Mouse (Mus musculus): ENCODE results near the gene Rab1a. TPM values are rescaled to one million over a fixed set of nuclear protein-coding genes. Genes with fewer than 3 reads are reported as not detected.
A peak's percentile ranks its signal among the peaks of the same experiment; 100 is the strongest.
"Not testable (repeated sequence)": the region's sequence is repeated elsewhere in the genome, so short reads cannot be mapped to it uniquely, and the experiment has no call there.

The Rab1a gene
- polyA plus RNA-seq, 1 experiment from 2014 or later: 233 TPM

- WGBS: 45% methylated on average over 7 of the region's 7 CpGs
- H3K27ac ChIP-seq: peak overlapping the region; percentile 99
- H3K9me3 ChIP-seq: no peaks in the 10 kb centered on the region
- H3K36me3 ChIP-seq: peaks cover 3% of the 10 kb centered on the region; the same call in 1 of the 2 replicates
- peak overlapping the region; percentile 99 for H3K4me3 ChIP-seq
- no peaks in the 10 kb centered on the region for H3K27me3 ChIP-seq (ENCODE audit: insufficient read depth, poor library complexity, severe bottlenecking)
- peaks cover 41% of the 10 kb centered on the region for H3K4me1 ChIP-seq
- DNase-seq (ENCODE audit: low spot score): no peak
Observed at GRCm38 (mm10) chr11:20202299-20203011, 1.2 kb downstream of the Rab1a start.

GRCm38 (mm10) chr11:20204321-20204720 lies 3.1 kb downstream of the Rab1a start:
- Histone ChIP-seq H3K4me3 (0 out of 2 replicates have a peak overlapping the region, but pooled peaks have one; percentile 12), H3K4me1 (peaks cover 41% of the 10 kb centered on the region), H3K9me3 (no peaks in the 10 kb centered on the region), H3K27me3 (ENCODE audit: insufficient read depth, poor library complexity, severe bottlenecking) (no peaks in the 10 kb centered on the region), H3K36me3 (peaks cover 3% of the 10 kb centered on the region; the same call in 1 of the 2 replicates), H3K27ac (no peak overlapping the region)
- DNase-seq (ENCODE audit: low spot score): no peak
- 82% methylated on average over 2 of the region's 2 CpGs for WGBS

GRCm38 (mm10) chr11:20204870-20205446 lies 3.7 kb downstream of the Rab1a start:
- Histone ChIP-seq H3K27ac (no peak overlapping the region), H3K27me3 (ENCODE audit: insufficient read depth, poor library complexity, severe bottlenecking) (no peaks in the 10 kb centered on the region), H3K9me3 (no peaks in the 10 kb centered on the region), H3K4me3 (no peak overlapping the region), H3K36me3 (peaks cover 3% of the 10 kb centered on the region; the same call in 1 of the 2 replicates), H3K4me1 (peaks cover 41% of the 10 kb centered on the region)
- no peak for DNase-seq (ENCODE audit: low spot score)
- 56% methylated on average over 9 of the region's 9 CpGs for WGBS

- peaks cover 3% of the 10 kb centered on the region; the same call in 1 of the 2 replicates for H3K36me3 ChIP-seq
- no peak for DNase-seq (ENCODE audit: low spot score)
- 79% methylated on average over 4 of the region's 4 CpGs for WGBS
- H3K4me3 ChIP-seq: no peak overlapping the region
- H3K9me3 ChIP-seq: no peaks in the 10 kb centered on the region
- peaks cover 41% of the 10 kb centered on the region for H3K4me1 ChIP-seq
- H3K27me3 ChIP-seq (ENCODE audit: insufficient read depth, poor library complexity, severe bottlenecking): no peaks in the 10 kb centered on the region
- no peak overlapping the region for H3K27ac ChIP-seq
Observed at GRCm38 (mm10) chr11:20205538-20205937, 4.3 kb downstream of the Rab1a start.

GRCm38 (mm10) chr11:20206626-20207223 lies 5.5 kb downstream of the Rab1a start:
- peaks cover 47% of the 10 kb centered on the region for H3K4me1 ChIP-seq
- no peaks in the 10 kb centered on the region for H3K27me3 ChIP-seq (ENCODE audit: insufficient read depth, poor library complexity, severe bottlenecking)
- H3K36me3 ChIP-seq: peaks cover 3% of the 10 kb centered on the region; the same call in 1 of the 2 replicates
- no peaks in the 10 kb centered on the region for H3K9me3 ChIP-seq
- no peak overlapping the region for H3K4me3 ChIP-seq
- WGBS: 54% methylated on average over 2 of the region's 2 CpGs
- no peak overlapping the region for H3K27ac ChIP-seq
- DNase-seq (ENCODE audit: low spot score): no peak

- WGBS: 75% methylated on average over 2 of the region's 2 CpGs
- no peaks in the 10 kb centered on the region for H3K9me3 ChIP-seq
- DNase-seq (ENCODE audit: low spot score): no peak
- no peaks in the 10 kb centered on the region for H3K27me3 ChIP-seq (ENCODE audit: insufficient read depth, poor library complexity, severe bottlenecking)
- H3K36me3 ChIP-seq: peaks cover 3% of the 10 kb centered on the region; the same call in 1 of the 2 replicates
- peaks cover 45% of the 10 kb centered on the region for H3K4me1 ChIP-seq
- H3K4me3 ChIP-seq: no peak overlapping the region
- no peak overlapping the region for H3K27ac ChIP-seq
Observed at GRCm38 (mm10) chr11:20207589-20207988, 6.4 kb downstream of the Rab1a start.

- no peak overlapping the region for H3K27ac ChIP-seq
- H3K9me3 ChIP-seq: no peaks in the 10 kb centered on the region
- H3K4me3 ChIP-seq: no peak overlapping the region
- H3K27me3 ChIP-seq (ENCODE audit: insufficient read depth, poor library complexity, severe bottlenecking): no peaks in the 10 kb centered on the region
- H3K36me3 ChIP-seq: peaks cover 14% of the 10 kb centered on the region
- no peak for DNase-seq (ENCODE audit: low spot score)
- WGBS: 67% methylated on average over 2 of the region's 2 CpGs
- H3K4me1 ChIP-seq: peaks cover 9% of the 10 kb centered on the region; the same call in 1 of the 2 replicates
Observed at GRCm38 (mm10) chr11:20211838-20212237, 10.6 kb downstream of the Rab1a start.

- DNase-seq (ENCODE audit: low spot score): no peak
- Histone ChIP-seq H3K4me1 (peaks cover 9% of the 10 kb centered on the region; the same call in 1 of the 2 replicates), H3K27ac (no peak overlapping the region), H3K27me3 (ENCODE audit: insufficient read depth, poor library complexity, severe bottlenecking) (no peaks in the 10 kb centered on the region), H3K9me3 (no peaks in the 10 kb centered on the region), H3K36me3 (peaks cover 41% of the 10 kb centered on the region), H3K4me3 (no peak overlapping the region)
- 97% methylated on average over 1 of the region's 1 CpGs for WGBS
Observed at GRCm38 (mm10) chr11:20214779-20215178, 13.5 kb downstream of the Rab1a start.

GRCm38 (mm10) chr11:20216415-20216814 lies 15.2 kb downstream of the Rab1a start:
- 91% methylated on average over 4 of the region's 4 CpGs for whole genome bisulfite sequencing
- Histone ChIP-seq H3K27me3 (ENCODE audit: insufficient read depth, poor library complexity, severe bottlenecking) (no peaks in the 10 kb centered on the region), H3K9me3 (no peaks in the 10 kb centered on the region), H3K36me3 (peaks cover 50% of the 10 kb centered on the region), H3K27ac (no peak overlapping the region), H3K4me3 (no peak overlapping the region), H3K4me1 (peaks cover 4% of the 10 kb centered on the region; the same call in 1 of the 2 replicates)
- DNase-seq (ENCODE audit: low spot score): no peak

- no peaks in the 10 kb centered on the region for H3K27me3 ChIP-seq (ENCODE audit: insufficient read depth, poor library complexity, severe bottlenecking)
- no peak overlapping the region for H3K27ac ChIP-seq
- H3K9me3 ChIP-seq: no peaks in the 10 kb centered on the region
- peaks cover 51% of the 10 kb centered on the region for H3K36me3 ChIP-seq
- H3K4me1 ChIP-seq: 0 out of 2 replicates have a peak, but pooled peaks cover 3% of the 10 kb centered on the region
- 100% methylated on average over 1 of the region's 1 CpGs for WGBS
- DNase-seq (ENCODE audit: low spot score): no peak
- no peak overlapping the region for H3K4me3 ChIP-seq
Observed at GRCm38 (mm10) chr11:20217227-20217626, 16.0 kb downstream of the Rab1a start.

- H3K27me3 ChIP-seq (ENCODE audit: insufficient read depth, poor library complexity, severe bottlenecking); H3K4me1 ChIP-seq; H3K27ac ChIP-seq; H3K4me3 ChIP-seq; H3K9me3 ChIP-seq; DNase-seq (ENCODE audit: low spot score): not testable (repeated sequence)
- WGBS: 71% methylated on average over 1 of the region's 1 CpGs
- peaks cover 76% of the 10 kb centered on the region for H3K36me3 ChIP-seq
Observed at GRCm38 (mm10) chr11:20221671-20222070, 20.4 kb downstream of the Rab1a start.

- DNase-seq (ENCODE audit: low spot score): no peak
- Histone ChIP-seq H3K27ac (no peak overlapping the region), H3K36me3 (peaks cover 74% of the 10 kb centered on the region), H3K4me1 (no peaks in the 10 kb centered on the region), H3K9me3 (no peaks in the 10 kb centered on the region), H3K27me3 (ENCODE audit: insufficient read depth, poor library complexity, severe bottlenecking) (no peaks in the 10 kb centered on the region), H3K4me3 (no peak overlapping the region)
- WGBS: 78% methylated on average over 6 of the region's 6 CpGs
Observed at GRCm38 (mm10) chr11:20224196-20224595, 23.0 kb downstream of the Rab1a start.

GRCm38 (mm10) chr11:20225938-20226337 lies 24.7 kb downstream of the Rab1a start:
- no peak overlapping the region for H3K27ac ChIP-seq
- no peak overlapping the region for H3K4me3 ChIP-seq
- H3K9me3 ChIP-seq: no peaks in the 10 kb centered on the region
- no peak for DNase-seq (ENCODE audit: low spot score)
- peaks cover 81% of the 10 kb centered on the region for H3K36me3 ChIP-seq
- no peaks in the 10 kb centered on the region for H3K27me3 ChIP-seq (ENCODE audit: insufficient read depth, poor library complexity, severe bottlenecking)
- no peaks in the 10 kb centered on the region for H3K4me1 ChIP-seq
- WGBS: 94% methylated on average over 4 of the region's 4 CpGs
